Comparison of ENCODE assay signal across 9 mouse cellular contexts in the genomic region with DNA sequence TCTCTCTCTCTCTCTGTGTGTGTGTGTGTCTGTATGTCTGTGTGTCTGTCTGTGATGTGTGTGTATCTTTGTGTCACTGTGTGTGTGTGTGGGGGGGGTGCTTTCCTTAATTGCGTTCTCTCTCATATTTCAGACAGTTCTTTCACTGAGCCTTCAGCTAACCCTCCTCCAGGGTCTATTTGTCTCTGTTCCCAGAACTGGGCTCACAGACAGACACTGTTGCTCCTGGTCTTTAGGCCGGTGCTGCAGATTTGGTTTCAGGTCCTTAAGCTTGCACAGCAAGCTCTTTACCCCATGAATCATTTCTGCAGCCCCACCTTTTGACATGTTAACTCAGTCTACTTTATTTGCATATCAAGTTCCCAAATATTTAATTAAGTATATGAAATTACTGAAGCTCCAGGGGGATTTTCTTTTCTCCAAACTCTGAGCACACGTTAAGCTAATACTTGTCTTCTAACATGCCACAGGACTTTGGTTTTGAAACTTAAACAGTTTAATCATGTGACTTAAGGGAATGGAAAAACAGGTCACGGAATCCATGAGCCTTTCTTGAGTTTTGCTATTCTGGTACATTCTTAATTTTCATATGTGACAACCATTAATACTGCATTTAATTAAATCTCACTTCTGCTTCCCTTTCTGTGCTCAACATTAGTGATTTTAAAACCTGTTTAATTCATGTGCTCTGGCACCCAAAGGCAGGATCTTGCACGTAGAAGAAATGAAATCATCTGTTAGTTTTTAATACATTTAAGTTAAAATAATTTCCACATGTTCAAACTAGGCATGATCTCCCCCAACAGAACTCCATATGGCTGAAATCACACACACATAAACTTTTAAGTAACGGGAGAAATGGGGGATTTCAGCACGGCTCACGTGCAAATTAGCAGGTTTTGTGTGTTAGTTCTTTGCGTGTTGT. TPM values are rescaled to one million over a fixed set of nuclear protein-coding genes. Genes with fewer than 3 reads are reported as not detected.
DNase-seq lines count a peak whose midpoint lies in the region; ATAC-seq and TF ChIP-seq lines count a peak whose summit lies in the region.
"Had no signal": no experiment of that assay in that cellular context is flagged by ENCODE, and none has a peak within 500 bp of the region (broad histone marks: within the 10 kb centered on the region; RNA-seq: fewer than 3 reads in every experiment).

No protein-coding gene starts in this region.

- TF ChIP-seq POLR2A in limb, embryonic 14.5 days (IDR thresholded peaks at IDR 0.05; ENCODE audit: borderline replicate concordance, extremely low read depth, insufficient read depth, insufficient read length) = no peak

- ATAC-seq in forebrain, embryonic 12.5 days (ENCODE audit: low FRiP score) = no peak
- no peak for ATAC-seq in forebrain, embryonic 11.5 days (replicated peaks; ENCODE audit: low FRiP score)
- no peak for ATAC-seq in kidney, embryonic 15.5 days (replicated peaks; ENCODE audit: low FRiP score)
- no peak for ATAC-seq in embryonic facial prominence, embryonic 11.5 days (replicated peaks; ENCODE audit: insufficient number of reproducible peaks, low FRiP score, low TSS enrichment, low read depth)
- peak; percentile 73 for ATAC-seq in limb, embryonic 14.5 days (ENCODE audit: low FRiP score, low read depth)

- no peak for DNase-seq in forebrain, embryonic 11.5 days (ENCODE audit: low spot score)
- DNase-seq in kidney, adult 11 months = no peak
- DNase-seq in embryonic facial prominence, embryonic 11.5 days (ENCODE audit: low spot score) = peak; percentile 14
- peak; percentile 71 for DNase-seq in limb, embryonic 14.5 days (ENCODE audit: low spot score)
- no peak for DNase-seq in frontal cortex, postnatal 10 days (ENCODE audit: low spot score in 2 of 2)
- DNase-seq in left cerebral cortex, postnatal 4 days = no peak

- H3K9me3 ChIP-seq in forebrain, embryonic 12.5 days = no peaks in the 10 kb centered on the region
- H3K9me3 ChIP-seq in forebrain, embryonic 11.5 days (ENCODE audit: control insufficient read depth, low read length) = no peaks in the 10 kb centered on the region
- H3K9me3 ChIP-seq in kidney, embryonic 15.5 days (replicated peaks) = no peaks in the 10 kb centered on the region
- H3K9me3 ChIP-seq in embryonic facial prominence, embryonic 11.5 days (replicated peaks; ENCODE audit: control insufficient read depth, low read length) = no peaks in the 10 kb centered on the region
- H3K9me3 ChIP-seq in limb, embryonic 14.5 days (ENCODE audit: control insufficient read depth, low read length) = no peaks in the 10 kb centered on the region
- H3K9me3 ChIP-seq: hindbrain, embryonic 15.5 days had no signal

- 85% methylated on average over 9 of the region's 9 CpGs for WGBS in forebrain, embryonic 12.5 days
- WGBS in forebrain, embryonic 11.5 days = 81% methylated on average over 9 of the region's 9 CpGs
- WGBS in kidney, embryonic 15.5 days = 72% methylated on average over 9 of the region's 9 CpGs
- 47% methylated on average over 9 of the region's 9 CpGs for WGBS in embryonic facial prominence, embryonic 11.5 days
- WGBS in limb, embryonic 14.5 days = 24% methylated on average over 9 of the region's 9 CpGs

- H3K4me2 ChIP-seq in forebrain, embryonic 12.5 days = no peak overlapping the region
- H3K4me2 ChIP-seq in forebrain, embryonic 11.5 days (ENCODE audit: low read depth, low read length, severe bottlenecking) = no peak overlapping the region
- no peak overlapping the region for H3K4me2 ChIP-seq in kidney, embryonic 15.5 days
- H3K4me2 ChIP-seq in embryonic facial prominence, embryonic 11.5 days (ENCODE audit: low read depth, low read length) = no peak overlapping the region
- H3K4me2 ChIP-seq in limb, embryonic 14.5 days (replicated peaks; ENCODE audit: low read depth, low read length, severe bottlenecking) = 0 out of 2 replicates have a peak overlapping the region, but pooled peaks have one; percentile 2
- H3K4me2 ChIP-seq: hindbrain, embryonic 15.5 days had no signal

- no peaks in the 10 kb centered on the region for H3K27me3 ChIP-seq in forebrain, embryonic 12.5 days
- no peaks in the 10 kb centered on the region for H3K27me3 ChIP-seq in forebrain, embryonic 11.5 days (ENCODE audit: control insufficient read depth, insufficient read depth, low read length)
- no peaks in the 10 kb centered on the region for H3K27me3 ChIP-seq in kidney, embryonic 15.5 days
- H3K27me3 ChIP-seq in embryonic facial prominence, embryonic 11.5 days (ENCODE audit: control insufficient read depth, insufficient read depth, low read length) = no peaks in the 10 kb centered on the region
- no peaks in the 10 kb centered on the region for H3K27me3 ChIP-seq in limb, embryonic 14.5 days (ENCODE audit: control insufficient read depth, insufficient read depth, low read length)
- H3K27me3 ChIP-seq: hindbrain, embryonic 15.5 days had no signal

- H3K36me3 ChIP-seq in forebrain, embryonic 12.5 days (replicated peaks) = no peaks in the 10 kb centered on the region
- no peaks in the 10 kb centered on the region for H3K36me3 ChIP-seq in forebrain, embryonic 11.5 days (ENCODE audit: control insufficient read depth, insufficient read depth, low read length)
- no peaks in the 10 kb centered on the region for H3K36me3 ChIP-seq in kidney, embryonic 15.5 days
- no peaks in the 10 kb centered on the region for H3K36me3 ChIP-seq in embryonic facial prominence, embryonic 11.5 days (replicated peaks; ENCODE audit: control insufficient read depth, insufficient read depth, low read depth, low read length)
- H3K36me3 ChIP-seq in limb, embryonic 14.5 days (ENCODE audit: control insufficient read depth, insufficient read depth, low read length) = no peaks in the 10 kb centered on the region
- H3K36me3 ChIP-seq: hindbrain, embryonic 15.5 days had no signal

- H3K4me3 ChIP-seq in forebrain, embryonic 12.5 days (replicated peaks) = no peak overlapping the region
- no peak overlapping the region for H3K4me3 ChIP-seq in forebrain, embryonic 11.5 days (ENCODE audit: low read depth, low read length)
- H3K4me3 ChIP-seq in kidney, embryonic 15.5 days (replicated peaks) = no peak overlapping the region
- H3K4me3 ChIP-seq in embryonic facial prominence, embryonic 11.5 days (ENCODE audit: low read depth, low read length) = no peak overlapping the region
- no peak overlapping the region for H3K4me3 ChIP-seq in limb, embryonic 14.5 days (replicated peaks; ENCODE audit: low read length)
- H3K4me3 ChIP-seq: hindbrain, embryonic 15.5 days had no signal

- no peak overlapping the region for H3K9ac ChIP-seq in forebrain, embryonic 12.5 days
- no peak overlapping the region for H3K9ac ChIP-seq in forebrain, embryonic 11.5 days (ENCODE audit: low read length)
- H3K9ac ChIP-seq in kidney, embryonic 15.5 days = no peak overlapping the region
- no peak overlapping the region for H3K9ac ChIP-seq in embryonic facial prominence, embryonic 11.5 days (replicated peaks; ENCODE audit: low read length)
- H3K9ac ChIP-seq in limb, embryonic 14.5 days (ENCODE audit: low read depth, low read length, severe bottlenecking) = no peak overlapping the region
- H3K9ac ChIP-seq: hindbrain, embryonic 15.5 days had no signal

- H3K4me1 ChIP-seq in forebrain, embryonic 12.5 days = no peaks in the 10 kb centered on the region; the same call in 1 of the 2 replicates
- H3K4me1 ChIP-seq in forebrain, embryonic 11.5 days (replicated peaks; ENCODE audit: control insufficient read depth, insufficient read depth, low read length) = no peaks in the 10 kb centered on the region
- peaks cover 36% of the 10 kb centered on the region for H3K4me1 ChIP-seq in kidney, embryonic 15.5 days
- H3K4me1 ChIP-seq in embryonic facial prominence, embryonic 11.5 days (ENCODE audit: control insufficient read depth, insufficient read depth, low read length) = no peaks in the 10 kb centered on the region; the same call in 1 of the 2 replicates
- H3K4me1 ChIP-seq in limb, embryonic 14.5 days (ENCODE audit: control insufficient read depth, insufficient read depth, low read length) = peaks cover 42% of the 10 kb centered on the region

- H3K27ac ChIP-seq in forebrain, embryonic 12.5 days = peak overlapping the region; percentile 50; the same call in 1 of the 2 replicates
- no peak overlapping the region for H3K27ac ChIP-seq in forebrain, embryonic 11.5 days (ENCODE audit: low read depth, low read length)
- H3K27ac ChIP-seq in kidney, embryonic 15.5 days = peak overlapping the region; percentile 85
- H3K27ac ChIP-seq in embryonic facial prominence, embryonic 11.5 days (replicated peaks; ENCODE audit: low read depth, low read length) = peak overlapping the region; percentile 67
- H3K27ac ChIP-seq in limb, embryonic 14.5 days (replicated peaks; ENCODE audit: low read depth, low read length) = peak overlapping the region; percentile 88
- H3K27ac ChIP-seq: hindbrain, embryonic 15.5 days had no signal

- intact Hi-C loops in left cerebral cortex, postnatal 4 days (cut with DNase I) = no loop called here

RNA-seq across cellular contexts. Expression of gene Tgfbr2, which starts 44.3 kb away (rescaled TPM):
- 7.5 and 7.8 TPM in 2 replicates for polyA plus RNA-seq in forebrain, embryonic 12.5 days (2016; fragmentation: Nextera tagmentation; extraction: Ambion mirVana)
- polyA plus RNA-seq in forebrain, embryonic 11.5 days (2014; fragmentation: Nextera tagmentation; extraction: Ambion mirVana) = 8.1 and 8.7 TPM in 2 replicates
- polyA plus RNA-seq in kidney, embryonic 15.5 days (2015; fragmentation: Nextera tagmentation; extraction: Ambion mirVana) = 30.8 and 31.5 TPM in 2 replicates
- 11.5 and 12.8 TPM in 2 replicates for polyA plus RNA-seq in embryonic facial prominence, embryonic 11.5 days (2014; fragmentation: Nextera tagmentation; extraction: Ambion mirVana)
- polyA plus RNA-seq in limb, embryonic 14.5 days (2012; rRNA removed) = 58.8 and 73.8 TPM in 2 replicates
- polyA plus RNA-seq in limb, embryonic 14.5 days (2014; fragmentation: Nextera tagmentation; extraction: Ambion mirVana) = 67.2 and 71.5 TPM in 2 replicates
- total RNA-seq in left cerebral cortex, postnatal 4 days (2021) = 10 to 100 TPM; 11.5 to 12.0 TPM

Comparison
In these comparisons a context has a peak if more than half of its experiments do, and no peak if none do; other contexts are left out.
1. DNase-seq: peak in embryonic facial prominence, embryonic 11.5 days (single experiment) and limb, embryonic 14.5 days (single experiment); none in forebrain, embryonic 11.5 days (single experiment), kidney, adult 11 months (single experiment), frontal cortex, postnatal 10 days (0 of 2) and left cerebral cortex, postnatal 4 days (single experiment).